Mouse (Mus musculus) bone marrow, adult 2 months (tissue): Measurements from ENCODE around the gene Megf11.

Source experiments
- CTCF ChIP-seq: fragments of 200-500 bp; IDR thresholded peaks from 2 replicates; pipeline ENCODE4 v1.5.1; 2011; ENCODE audit warnings: low read length, control low read depth; ENCODE audit not compliant: control insufficient read depth, insufficient read depth
- POLR2A ChIP-seq: fragments of 200-500 bp; IDR thresholded peaks from 2 replicates; pipeline ENCODE4 v1.6.1; 2011; ENCODE audit warnings: low read depth, mild to moderate bottlenecking, control low read depth, low read length, borderline replicate concordance; ENCODE audit not compliant: control insufficient read depth

DNA sequence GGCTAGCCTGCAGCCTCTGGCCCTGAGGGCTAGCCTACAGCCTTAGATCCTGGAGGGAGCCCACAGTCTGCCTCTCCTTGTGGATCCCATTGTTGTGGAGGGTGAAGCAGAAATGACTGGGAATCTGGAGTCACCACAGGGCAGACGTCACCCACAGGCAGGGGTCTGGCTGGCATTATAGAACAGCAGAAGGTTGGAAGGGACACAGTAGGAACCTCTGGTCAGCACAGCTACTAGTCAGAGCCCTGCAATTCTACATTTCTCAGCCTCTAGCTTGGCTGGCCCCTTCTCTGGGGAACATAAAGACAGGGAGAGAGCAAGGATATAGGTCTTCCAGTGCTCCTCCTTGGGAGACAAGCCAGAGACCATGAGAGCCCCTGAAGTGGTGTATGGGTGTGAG is 244.4 kb downstream of the Megf11 start:
- TF ChIP-seq CTCF (no peak), POLR2A (no peak)
